Mouse (Mus musculus): ENCODE results near the gene Cemip.
A peak's percentile ranks its signal among the peaks of the same experiment; 100 is the strongest.

Cemip gene

DNA sequence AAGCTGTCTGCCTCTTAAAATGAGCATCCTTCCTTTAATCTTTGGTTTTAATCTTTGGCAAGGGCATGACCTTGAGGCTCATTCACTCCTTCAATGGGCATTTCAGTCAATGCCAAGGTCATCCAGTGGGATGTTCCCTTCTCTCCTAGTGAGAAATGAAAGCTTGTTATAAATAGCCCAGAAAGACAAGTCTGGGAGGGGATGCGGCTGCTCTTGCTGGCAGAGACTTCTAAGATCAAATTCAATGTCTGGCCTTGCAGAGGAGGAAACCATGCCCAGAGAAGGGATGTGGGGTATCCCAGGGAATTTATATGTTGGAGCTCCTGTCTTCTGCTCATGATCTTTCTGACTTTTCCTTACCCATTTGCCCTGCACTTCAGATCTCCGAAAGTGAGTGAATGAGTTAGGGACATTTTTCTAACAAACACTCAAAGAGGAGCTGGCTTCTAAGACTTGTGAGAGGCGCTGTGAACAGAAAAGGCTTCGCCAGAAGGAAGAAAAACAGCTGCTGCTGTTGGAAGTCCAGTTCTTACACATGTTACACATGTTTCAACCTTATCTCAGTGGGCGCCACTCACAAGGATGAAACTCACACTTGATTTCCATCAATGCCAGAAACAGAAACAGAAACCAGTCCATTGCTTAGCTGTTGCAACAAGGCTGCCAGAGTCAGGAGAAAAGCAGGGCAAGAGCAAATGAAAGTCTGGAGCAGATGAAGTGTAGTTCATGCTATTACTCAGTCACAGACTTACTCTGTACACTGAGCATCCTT lies 120.1 kb downstream of the Cemip start:
- DNase-seq (ENCODE audit: low spot score in 2 of 2) = peak; percentile 43 to 47

DNA sequence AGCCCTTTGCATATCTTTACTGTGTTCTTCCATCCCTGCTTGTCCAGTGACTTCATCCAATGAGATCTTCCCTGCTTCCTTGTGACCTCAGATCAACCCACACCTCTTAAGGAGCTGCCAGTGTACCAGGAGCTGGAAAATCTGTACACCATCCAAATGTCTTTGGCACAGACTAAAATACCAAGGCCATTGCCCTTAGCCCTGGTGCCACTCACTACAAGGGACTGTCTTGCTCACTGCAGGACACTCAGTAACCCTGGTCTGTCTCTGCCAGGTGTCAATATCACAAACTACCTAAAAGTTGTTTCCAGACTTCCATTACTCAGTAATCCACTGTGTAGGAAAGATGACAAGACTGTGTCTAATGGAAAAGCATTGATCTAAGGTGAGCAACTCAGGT lies 121.1 kb downstream of the Cemip start:
- DNase-seq (ENCODE audit: low spot score in 2 of 2) = no peak

DNA sequence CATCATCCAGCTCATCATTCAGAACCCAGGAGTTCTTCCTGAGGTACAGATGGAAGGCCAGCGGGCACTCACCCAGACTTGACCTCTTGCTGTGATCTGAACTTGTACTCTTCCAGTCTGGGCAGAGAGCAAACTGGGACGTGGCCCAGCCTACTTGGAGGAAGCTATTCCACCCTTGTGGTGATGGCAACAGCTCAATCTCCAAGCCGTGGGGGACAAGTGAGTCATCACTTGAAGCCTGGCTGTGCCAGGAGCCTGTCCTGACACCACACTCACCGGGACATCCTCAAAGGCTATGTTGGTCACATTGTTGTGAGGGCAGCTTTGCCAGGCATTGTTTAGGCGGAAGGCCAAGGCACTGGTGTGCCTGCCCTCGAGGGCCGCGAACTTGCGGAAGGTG lies 133.8 kb downstream of the Cemip start:
- peak; percentile 21 to 39 for DNase-seq (ENCODE audit: low spot score in 2 of 2)

DNA sequence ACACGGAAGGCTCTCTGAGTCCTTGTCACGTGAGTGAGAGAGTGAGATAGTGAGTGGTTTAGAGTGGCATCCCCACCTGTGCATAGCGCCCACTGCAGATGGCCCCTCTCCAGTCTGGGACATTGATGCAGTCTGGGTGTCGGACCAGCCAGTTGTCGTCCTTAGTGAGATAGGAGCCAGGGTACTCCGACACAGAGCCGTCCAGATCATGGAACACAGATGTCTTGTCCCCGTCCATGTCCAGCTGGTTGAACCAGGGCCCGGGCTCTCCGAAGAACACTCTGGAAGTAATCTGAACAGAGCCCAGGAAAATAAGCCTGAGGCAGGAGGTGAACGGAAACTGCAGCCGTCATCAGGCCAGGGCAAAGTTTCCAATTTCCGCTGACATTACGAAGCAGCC lies 135.0 kb downstream of the Cemip start:
- DNase-seq (ENCODE audit: low spot score in 2 of 2) = peak; percentile 4 to 7

DNA sequence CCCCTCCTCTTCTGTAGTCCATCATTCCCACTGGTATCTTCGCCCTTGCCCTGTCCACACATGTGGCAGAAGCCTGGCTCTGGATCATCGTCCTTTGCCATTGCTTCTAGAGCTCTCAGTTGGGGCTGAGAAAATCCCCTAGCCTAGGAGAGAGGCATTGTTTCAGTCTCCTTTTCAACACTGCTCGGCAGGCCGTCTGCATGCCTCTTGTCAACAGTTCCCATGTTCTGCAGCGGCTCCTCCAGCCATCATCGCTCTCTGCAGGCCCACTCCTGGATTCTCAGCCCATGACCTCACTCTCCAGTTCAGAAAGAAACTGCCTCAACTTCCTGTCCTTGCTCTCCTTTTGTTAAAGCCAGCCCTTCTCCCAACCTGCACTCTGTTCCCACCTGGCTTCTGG lies 136.6 kb downstream of the Cemip start:
- DNase-seq (ENCODE audit: low spot score in 2 of 2) = no peak

DNA sequence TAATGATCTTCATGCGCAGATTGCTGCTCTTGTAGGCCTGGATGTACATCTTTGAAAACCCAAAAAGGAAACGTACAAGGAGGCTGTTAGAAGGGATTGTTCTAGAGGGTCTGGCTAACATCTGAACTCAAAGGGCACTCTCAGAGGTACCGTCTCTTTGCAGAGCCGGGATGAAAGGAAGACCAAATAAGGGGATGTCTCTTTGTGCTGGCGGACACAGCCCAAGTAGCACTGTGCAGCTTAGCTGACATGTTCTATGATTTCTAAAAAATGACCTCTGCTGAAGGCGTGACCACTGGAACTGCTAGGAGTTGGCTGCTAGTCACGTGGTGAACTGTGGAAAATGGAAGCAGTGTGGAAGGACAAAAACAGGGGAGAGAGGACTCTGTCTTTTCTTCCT lies 137.6 kb downstream of the Cemip start:
- DNase-seq (ENCODE audit: low spot score in 2 of 2) = no peak

DNA sequence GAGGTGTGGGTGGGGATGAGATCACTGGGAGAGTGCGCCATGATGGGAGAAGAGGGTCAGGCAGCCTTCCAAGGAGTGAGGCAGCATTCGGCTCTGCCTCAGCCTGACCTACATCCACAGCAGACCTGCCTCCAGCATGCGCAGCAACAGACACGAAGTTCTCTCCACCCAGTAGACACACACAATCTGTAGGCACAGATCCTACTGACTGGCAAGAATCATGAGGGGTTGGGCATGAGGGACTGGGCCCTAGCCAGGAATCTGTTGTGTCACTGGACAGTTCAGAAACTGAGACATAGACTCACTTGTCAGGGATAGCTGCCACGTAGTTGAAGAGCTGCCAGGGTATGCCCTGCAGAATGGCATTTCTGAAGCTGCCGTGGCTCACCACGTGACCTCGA lies 144.6 kb downstream of the Cemip start:
- DNase-seq (ENCODE audit: low spot score in 2 of 2) = peak in 1 of 2 experiments; percentile 2

DNA sequence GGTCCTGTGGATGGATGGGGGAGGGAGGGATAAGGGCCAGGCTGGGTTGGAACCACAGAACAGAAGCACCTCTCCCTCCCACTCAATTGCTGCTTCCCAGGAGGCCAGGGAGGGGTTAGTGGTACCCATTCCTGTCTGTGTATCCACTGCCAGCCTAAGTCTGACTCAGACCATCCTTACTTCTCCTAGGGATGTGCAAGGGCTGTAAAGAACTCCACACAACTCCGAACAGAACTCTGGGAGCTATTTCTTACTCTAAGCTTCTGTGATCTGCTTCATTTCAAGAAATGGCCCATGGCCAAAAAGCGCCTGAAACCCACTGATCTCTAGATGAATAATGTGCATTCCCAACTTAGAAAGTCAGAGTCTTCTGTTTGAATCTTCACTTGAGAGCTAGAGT lies 146.2 kb downstream of the Cemip start:
- no peak for DNase-seq (ENCODE audit: low spot score in 2 of 2)

DNA sequence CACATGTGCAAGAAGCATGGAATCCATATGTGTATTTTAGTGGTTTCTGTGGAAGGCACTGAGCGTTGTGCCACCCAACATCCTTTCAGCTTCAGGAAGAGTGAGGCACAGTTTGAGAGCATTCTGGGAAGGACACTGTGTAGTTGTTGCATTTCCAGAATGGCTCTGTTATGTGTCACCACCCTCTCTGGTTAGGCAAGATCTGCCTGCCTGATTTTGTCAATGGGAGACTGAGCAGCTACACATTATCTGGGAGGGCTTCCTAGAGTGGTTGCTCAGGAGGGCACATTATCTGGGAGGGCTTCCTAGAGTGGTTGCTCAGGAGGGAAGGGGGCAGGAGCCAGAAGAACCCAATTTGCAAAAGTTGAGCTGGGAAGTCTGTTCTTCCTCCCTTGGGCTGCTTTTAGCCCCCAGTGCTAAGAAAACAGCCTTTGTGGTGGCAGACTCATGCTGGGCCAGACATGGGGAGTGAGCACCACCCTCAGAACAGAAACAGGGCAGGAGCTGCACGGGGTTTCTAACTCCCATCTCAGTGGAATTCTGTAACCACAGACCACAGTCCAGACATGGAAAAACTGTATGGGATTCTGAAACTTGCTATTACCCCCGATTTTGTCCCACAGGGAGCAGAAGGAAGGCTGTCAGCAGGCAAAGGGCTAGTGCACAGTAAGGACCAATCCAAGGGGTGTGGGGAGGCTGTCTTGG lies 147.1 kb downstream of the Cemip start:
- no peak for DNase-seq (ENCODE audit: low spot score in 2 of 2)

DNA sequence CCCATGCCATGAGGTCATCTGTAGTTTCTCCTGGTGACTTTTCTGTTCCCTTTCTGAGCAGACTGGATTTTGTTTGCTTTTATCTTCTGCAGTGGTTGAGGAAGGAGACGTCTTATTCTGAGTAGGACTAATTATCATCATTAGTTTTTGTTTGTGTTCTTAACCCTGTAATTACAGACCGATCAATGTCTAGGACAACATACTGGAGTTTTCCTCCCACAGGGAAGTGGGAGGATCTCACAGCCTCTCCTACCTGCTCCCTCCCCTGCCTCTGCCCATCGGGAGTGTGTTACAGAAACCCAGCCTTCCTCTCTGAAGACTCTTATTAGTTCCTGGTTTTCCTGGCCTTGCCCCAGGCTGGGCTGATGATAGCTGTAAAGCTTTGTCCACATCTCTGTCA lies 164.7 kb downstream of the Cemip start:
- no peak for DNase-seq (ENCODE audit: low spot score in 2 of 2)

DNA sequence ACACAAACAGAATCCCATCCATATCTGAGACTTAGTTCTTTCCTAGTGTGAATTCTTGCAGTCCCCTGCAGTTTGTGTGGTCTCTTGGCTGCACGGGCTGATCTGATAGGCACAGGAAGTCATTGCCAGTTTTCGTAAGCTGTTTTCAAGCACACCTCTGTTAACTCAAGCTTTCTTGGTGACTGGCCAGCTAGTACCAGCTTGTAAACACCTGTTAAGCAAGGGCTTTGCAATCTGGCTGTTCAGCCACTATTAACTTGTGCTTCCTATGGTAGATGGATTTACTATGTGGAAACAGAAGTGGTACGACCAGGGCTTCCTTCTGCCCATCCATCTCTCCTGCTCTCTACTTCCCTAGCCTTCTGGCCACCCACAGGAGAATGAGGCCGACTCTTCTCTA lies 166.1 kb downstream of the Cemip start:
- no peak for DNase-seq (ENCODE audit: low spot score in 2 of 2)

DNA sequence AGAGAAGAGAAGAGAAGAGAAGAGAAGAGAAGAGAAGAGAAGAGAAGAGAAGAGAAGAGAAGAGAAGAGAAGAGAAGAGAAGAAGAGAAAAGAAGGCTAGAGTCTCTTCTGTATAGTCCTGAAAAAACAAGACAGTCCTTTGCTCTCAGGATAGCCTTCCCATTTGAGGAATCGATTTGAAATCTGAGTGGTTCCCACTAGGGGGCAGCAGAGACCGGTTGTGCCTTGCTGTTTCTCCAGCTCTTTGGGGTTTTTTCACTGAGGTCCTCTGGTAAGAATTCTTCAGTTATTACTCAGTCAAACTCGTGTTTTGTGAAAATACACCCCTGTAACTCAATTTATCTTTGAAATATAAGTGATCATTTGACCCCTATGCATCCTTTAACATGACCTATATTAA lies 171.7 kb downstream of the Cemip start:
- DNase-seq (ENCODE audit: low spot score in 2 of 2) = peak; percentile 27 to 63

DNA sequence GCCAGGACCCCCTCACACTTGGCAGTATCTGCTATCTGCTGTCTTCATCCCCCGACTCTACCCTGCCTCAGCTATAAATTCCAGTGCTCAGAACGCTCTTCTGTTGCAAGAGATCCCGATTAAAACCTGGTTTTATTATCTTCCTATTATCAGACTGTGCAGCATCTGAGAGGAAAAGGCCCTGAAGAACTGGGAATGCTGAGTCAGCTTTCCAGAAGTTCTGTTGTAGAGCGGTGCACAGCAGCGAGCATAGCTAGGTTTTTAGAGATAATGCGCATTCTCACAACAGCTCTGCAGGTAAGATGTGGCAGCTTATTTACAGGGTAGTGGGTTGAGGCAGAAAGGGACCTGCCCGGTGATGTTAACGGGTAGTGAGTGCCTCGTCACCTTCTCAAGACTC lies 172.3 kb downstream of the Cemip start:
- no peak for DNase-seq (ENCODE audit: low spot score in 2 of 2)

DNA sequence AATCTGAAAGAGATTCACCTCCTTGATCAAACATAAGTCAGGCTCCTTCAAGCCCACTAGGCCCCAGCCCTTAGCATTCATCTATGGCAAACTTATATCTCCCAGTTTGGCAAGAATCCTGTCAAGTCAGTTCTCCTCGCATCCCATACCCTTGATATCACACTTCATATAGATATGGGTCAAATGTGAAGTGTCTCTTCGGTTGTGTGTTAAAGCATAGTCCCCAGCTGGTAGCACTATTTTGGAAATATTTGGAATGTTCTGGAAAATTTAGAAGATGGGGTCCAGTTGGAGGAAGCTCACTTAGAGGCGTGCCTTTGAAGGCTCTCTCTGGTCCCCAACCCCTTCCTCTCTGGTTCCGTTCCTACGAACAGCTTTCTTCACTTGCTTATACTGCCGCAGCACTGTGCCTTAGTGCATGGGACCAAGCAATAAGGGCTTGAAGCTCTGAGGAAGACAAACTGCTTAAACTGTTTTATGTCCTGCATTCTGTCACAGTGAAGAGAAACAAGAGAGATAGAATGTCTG lies 172.8 kb downstream of the Cemip start:
- no peak for DNase-seq (ENCODE audit: low spot score in 2 of 2)

DNA sequence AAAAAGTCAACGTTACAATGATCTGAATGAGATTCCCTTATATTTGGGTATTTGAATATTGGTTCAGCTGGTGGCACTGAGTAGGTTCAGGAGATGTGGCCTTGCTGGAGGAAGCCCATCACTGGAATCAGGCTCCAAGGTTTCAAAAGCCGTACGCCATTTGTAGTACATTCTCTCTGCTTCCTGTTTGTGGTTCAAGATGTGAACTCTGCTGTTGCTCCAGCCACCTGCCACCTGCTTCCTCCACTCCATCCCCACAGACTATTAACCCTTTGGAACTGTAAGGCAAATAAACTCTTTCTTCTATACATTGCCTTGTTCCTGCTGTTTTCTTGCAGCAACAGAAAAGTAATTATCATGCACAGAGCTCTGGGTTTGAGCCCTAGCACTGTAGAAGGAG lies 174.4 kb downstream of the Cemip start:
- no peak for DNase-seq (ENCODE audit: low spot score in 2 of 2)

DNA sequence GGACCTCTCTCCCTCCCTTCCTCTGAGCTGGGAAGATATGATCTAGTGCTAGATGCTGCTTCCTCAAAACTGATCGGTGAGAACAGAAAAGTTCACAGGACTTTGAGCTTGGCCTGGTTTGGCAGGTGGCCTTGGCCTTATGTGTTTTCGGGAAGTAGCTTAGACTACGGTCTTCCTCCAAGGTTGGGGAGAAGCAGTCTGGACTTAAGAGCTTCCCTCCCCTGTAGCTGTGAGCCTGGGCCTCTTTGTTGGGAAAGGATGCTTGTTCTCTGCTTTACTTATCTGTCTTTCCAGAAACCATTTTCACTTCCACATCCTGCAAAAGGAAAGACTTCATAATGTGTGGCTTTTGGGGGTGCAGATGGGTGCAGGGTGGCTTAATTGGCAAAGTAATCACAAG lies 181.5 kb downstream of the Cemip start:
- no peak for DNase-seq (ENCODE audit: low spot score in 2 of 2)

DNA sequence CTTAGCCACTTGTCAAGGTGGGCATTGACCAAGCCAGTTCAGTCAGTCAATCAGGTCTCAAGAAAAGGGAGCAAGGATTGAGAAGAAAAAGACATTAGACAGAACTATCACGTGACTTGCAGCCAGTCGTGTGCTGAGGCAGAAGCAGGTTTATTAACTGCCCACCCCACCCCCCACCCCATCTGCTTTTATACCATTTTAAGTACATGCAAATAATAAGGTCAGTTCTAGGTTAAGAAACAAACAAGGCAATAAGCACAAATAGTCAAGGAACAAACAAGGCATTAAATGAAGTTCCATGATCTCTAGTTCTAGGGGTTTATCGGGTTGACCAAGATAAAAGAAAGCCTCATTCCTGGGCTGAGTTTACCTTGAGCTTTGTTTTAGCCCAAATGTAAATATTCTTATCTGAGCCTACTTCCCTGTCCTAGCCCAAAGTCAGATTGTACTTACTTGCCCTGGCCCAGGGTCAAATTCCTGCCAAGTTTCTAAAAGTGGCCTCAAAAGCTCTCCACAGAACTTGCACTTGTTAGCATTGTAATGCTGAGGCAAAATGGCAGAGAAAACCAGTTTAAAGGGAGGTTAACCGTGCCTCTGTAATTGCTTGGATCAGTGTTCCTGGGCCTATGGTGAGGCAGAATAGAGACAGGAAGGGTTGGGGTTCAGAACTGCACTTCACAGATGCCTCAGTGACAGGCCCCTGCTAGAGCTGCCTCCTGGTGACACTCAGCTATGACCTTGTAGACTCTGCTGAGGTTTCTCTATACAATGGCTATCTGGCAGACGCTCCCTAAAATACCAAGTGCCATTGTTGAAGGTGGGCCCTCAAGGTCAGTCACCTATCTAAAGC lies 183.8 kb downstream of the Cemip start:
- no peak for DNase-seq (ENCODE audit: low spot score in 2 of 2)

DNA sequence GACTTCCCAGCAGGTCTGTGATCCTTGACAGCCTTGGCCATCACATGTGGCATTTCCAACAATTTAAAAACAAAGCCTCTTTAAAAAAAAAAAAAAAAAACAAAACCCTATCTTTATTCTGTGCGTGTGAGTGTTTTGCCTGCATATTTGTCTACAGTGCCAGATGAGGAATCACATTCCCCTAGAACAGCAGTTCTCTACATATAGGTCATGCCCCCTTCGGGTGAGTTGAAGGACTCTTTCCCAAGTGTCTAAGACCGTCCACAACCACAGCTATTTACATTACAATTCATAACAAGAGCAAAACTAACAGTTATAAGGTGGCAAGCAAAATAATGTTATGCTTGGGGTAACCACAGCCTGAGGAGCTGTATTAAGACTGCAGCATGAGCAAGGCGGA lies 184.9 kb downstream of the Cemip start:
- no peak for DNase-seq (ENCODE audit: low spot score in 2 of 2)

DNA sequence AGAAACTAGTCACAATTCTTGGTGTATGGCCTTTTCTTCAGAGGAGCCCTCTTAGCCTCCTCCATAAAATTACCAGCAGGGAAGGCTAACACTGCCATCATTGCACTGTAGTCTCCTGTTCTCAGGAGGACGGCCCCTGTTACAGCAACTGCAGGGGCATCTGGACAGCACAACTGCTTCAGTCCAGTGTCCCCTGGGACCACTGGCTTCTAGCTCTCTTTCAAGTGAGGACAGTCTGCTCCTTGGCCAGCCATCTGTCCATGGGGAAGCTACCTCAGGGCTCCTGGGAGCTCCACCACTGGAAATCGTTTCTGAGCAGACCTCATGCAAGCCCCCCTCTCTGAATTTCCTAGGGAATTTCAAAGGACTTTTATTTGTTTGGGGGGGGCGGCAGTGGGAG lies 185.8 kb downstream of the Cemip start:
- no peak for DNase-seq (ENCODE audit: low spot score in 2 of 2)

DNA sequence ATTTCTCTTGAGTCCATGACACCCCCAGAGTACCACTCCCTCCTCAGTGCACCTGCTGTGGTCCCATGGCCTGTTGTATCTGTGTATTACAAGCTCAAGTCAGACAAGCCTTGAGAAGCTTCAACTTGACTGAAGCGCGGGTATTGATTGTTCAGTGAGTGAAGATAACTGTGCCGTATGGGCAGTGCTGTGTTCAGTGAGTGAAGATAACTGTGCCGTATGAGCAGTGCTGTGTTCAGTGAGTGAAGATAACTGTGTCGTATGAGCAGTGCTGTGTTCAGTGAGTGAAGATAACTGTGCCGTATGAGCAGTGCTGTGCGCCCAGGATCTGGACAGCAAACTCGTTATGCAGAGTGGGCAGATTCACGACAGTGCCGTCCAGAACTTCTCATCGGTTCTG lies 188.0 kb downstream of the Cemip start:
- no peak for DNase-seq (ENCODE audit: low spot score in 2 of 2)

DNA sequence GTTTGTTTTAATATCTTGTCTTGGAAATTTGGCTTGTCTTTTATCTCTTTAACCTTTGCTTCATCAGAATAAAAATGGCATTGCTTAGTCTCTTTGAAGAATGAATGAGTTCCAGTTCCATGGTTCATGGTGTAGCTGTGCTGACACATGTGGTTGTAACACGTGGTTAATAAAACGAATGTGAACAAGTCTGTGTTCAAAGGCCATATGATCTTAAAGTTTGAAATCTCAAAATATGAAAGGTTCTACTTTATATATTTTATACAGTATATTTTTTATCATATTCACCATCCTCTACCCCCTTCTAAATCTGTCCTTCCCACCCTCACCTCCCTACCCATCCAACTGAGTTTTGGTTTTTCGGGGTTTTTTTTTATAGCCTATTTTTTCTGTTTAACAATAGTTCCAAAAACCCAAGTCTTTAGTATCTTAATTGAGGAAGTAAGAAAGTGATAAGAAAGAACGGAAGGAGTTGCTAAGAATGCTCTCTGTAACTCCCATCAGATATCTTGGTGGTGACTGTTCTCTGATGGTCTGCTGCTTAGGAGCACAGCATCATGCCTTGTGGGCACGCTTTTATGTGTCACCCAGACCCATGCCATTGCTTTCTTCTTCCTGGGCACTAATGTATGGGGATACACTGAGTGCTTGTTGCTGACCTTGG lies 190.1 kb downstream of the Cemip start:
- no peak for DNase-seq (ENCODE audit: low spot score in 2 of 2)

DNA sequence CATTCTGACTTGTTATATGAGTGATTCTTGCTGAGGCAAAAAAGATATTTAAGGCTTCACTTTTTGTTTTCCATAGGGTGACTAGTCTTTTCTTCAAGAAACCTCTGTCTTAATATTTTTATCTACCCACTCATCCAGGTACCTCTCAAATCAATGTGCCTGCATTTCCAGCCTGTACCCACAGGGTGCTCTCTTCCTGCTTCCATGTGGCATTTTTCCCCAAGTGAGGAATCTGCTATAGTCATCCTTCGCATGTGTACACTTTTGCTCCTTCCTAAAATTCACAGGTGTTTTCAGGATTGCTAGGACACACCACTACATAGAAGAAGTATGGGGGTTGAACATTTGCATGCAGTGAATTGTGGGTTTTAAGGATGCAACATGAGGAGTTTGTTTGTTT lies 192.0 kb downstream of the Cemip start:
- no peak for DNase-seq (ENCODE audit: low spot score in 2 of 2)
